Mouse (Mus musculus) lung, embryonic 14.5 days (tissue): ENCODE results near the gene Tgfb1i1. TPM values are rescaled to one million over a fixed set of nuclear protein-coding genes. Genes with fewer than 3 reads are reported as not detected.
A peak's percentile ranks its signal among the peaks of the same experiment; 100 is the strongest.

Experiments used
- ATAC-seq: fragments of 200-750 bp; cut with Nextera tagmentation; 2 replicates; pipeline ENCODE4 v1.8.0; 2017; ENCODE audit warnings: mild to moderate bottlenecking, moderate TSS enrichment, moderate library complexity; ENCODE audit not compliant: insufficient read depth
- DNase-seq: peaks from one replicate; pipeline ENCODE4 v3.0.0-alpha.2; 2015
- H3K27ac ChIP-seq: fragments of 300-500 bp; sonication (generic); 2 replicates; pipeline ENCODE4 v1.5.1; 2014; ENCODE audit warnings: low read depth, mild to moderate bottlenecking, moderate library complexity
- H3K27me3 ChIP-seq: fragments of 300-500 bp; sonication (generic); 2 replicates; pipeline ENCODE4 v1.6.1; 2014; ENCODE audit warnings: low read length, control low read depth; ENCODE audit not compliant: insufficient read depth
- H3K36me3 ChIP-seq: fragments of 300-500 bp; sonication (generic); 2 replicates; pipeline ENCODE4 v1.6.1; 2014; ENCODE audit warnings: control low read depth; ENCODE audit not compliant: insufficient read depth
- H3K4me1 ChIP-seq: fragments of 300-500 bp; sonication (generic); 2 replicates; pipeline ENCODE4 v1.6.1; 2014; ENCODE audit warnings: antibody characterized with exemption, control low read depth; ENCODE audit not compliant: insufficient read depth
- H3K4me2 ChIP-seq: fragments of 300-500 bp; sonication (generic); 2 replicates; pipeline ENCODE4 v1.6.1; 2014; ENCODE audit warnings: mild to moderate bottlenecking
- H3K4me3 ChIP-seq: fragments of 300-500 bp; sonication (generic); 2 replicates; pipeline ENCODE4 v1.5.1; 2014; ENCODE audit warnings: low read depth, low read length
- H3K9ac ChIP-seq: fragments of 300-500 bp; sonication (generic); 2 replicates; pipeline ENCODE4 v1.6.1; 2014
- H3K9me3 ChIP-seq: fragments of 300-500 bp; sonication (generic); 2 replicates; pipeline ENCODE4 v1.6.1; 2016; ENCODE audit warnings: low read depth, low read length, control low read depth
- CTCF ChIP-seq: IDR thresholded peaks from 2 replicates; pipeline ENCODE4 v1.5.1; 2016; ENCODE audit warnings: antibody characterized with exemption, low read depth
- WGBS: fragments of 180-500 bp; shearing (Covaris S2); extraction: QIAGEN DNeasy Blood & Tissue Kit; methylation state at CpG from one replicate; pipeline ENCODE4 v1.1.7; 2014; 5-methylcytosine and 5-hydroxymethylcytosine counted together
- polyA plus RNA-seq: library from polyadenylated mRNA; unstranded; fragments of >200 nt; fragmentation: Nextera tagmentation; extraction: Ambion mirVana; gene quantifications from 2 replicates; pipeline ENCODE4 v1.2.1, GENCODE M21; 2014

Tgfb1i1 gene
- polyA plus RNA-seq, 1 experiment from 2014 or later = 141 TPM

GRCm38 (mm10) chr7:128284047-128284446 is 37.4 kb downstream of the Tgfb1i1 start:
- TF ChIP-seq CTCF = no peak
- peak; percentile 39 for DNase-seq
- Histone ChIP-seq H3K36me3 (peaks cover 51% of the 10 kb centered on the region), H3K4me2 (no peak overlapping the region), H3K4me3 (no peak overlapping the region), H3K27me3 (no peaks in the 10 kb centered on the region), H3K4me1 (0 out of 2 replicates have a peak, but pooled peaks cover under 1% of the 10 kb centered on the region), H3K9me3 (no peaks in the 10 kb centered on the region), H3K27ac (no peak overlapping the region; the same call in 1 of the 2 replicates), H3K9ac (no peak overlapping the region)
- no peak for ATAC-seq
- 47% methylated on average over 5 of the region's 5 CpGs for WGBS

GRCm38 (mm10) chr7:128285060-128285459 is 38.4 kb downstream of the Tgfb1i1 start:
- no peak for TF ChIP-seq CTCF
- DNase-seq = no peak
- peaks cover 50% of the 10 kb centered on the region for H3K36me3 ChIP-seq

GRCm38 (mm10) chr7:128288923-128289544 is 42.4 kb downstream of the Tgfb1i1 start:
- peak overlapping the region; percentile 24; the same call in 1 of the 2 replicates for H3K4me2 ChIP-seq
- DNase-seq (peak; percentile 62), ATAC-seq (peak; percentile 68)
- no peaks in the 10 kb centered on the region for H3K27me3 ChIP-seq
- peak overlapping the region; percentile 25 for H3K27ac ChIP-seq
- peak; percentile 59 for TF ChIP-seq CTCF
- WGBS = 17% methylated on average over 9 of the region's 9 CpGs
- 0 out of 2 replicates have a peak, but pooled peaks cover 5% of the 10 kb centered on the region for H3K4me1 ChIP-seq
- peaks cover 50% of the 10 kb centered on the region for H3K36me3 ChIP-seq
- H3K9me3 ChIP-seq = no peaks in the 10 kb centered on the region
- peak overlapping the region; percentile 31; the same call in 1 of the 2 replicates for H3K9ac ChIP-seq
- H3K4me3 ChIP-seq = no peak overlapping the region

More at GRCm38 (mm10) chr7:128285060-128285459, 38.4 kb downstream of the Tgfb1i1 start:
- no peak for ATAC-seq
- no peak overlapping the region for H3K4me2 ChIP-seq
- H3K27ac ChIP-seq = no peak overlapping the region
- H3K4me3 ChIP-seq = no peak overlapping the region
- H3K4me1 ChIP-seq = 0 out of 2 replicates have a peak, but pooled peaks cover 5% of the 10 kb centered on the region
- H3K9me3 ChIP-seq = no peaks in the 10 kb centered on the region
- no peak overlapping the region for H3K9ac ChIP-seq
- 87% methylated on average over 8 of the region's 8 CpGs for WGBS
- H3K27me3 ChIP-seq = no peaks in the 10 kb centered on the region

DNA sequence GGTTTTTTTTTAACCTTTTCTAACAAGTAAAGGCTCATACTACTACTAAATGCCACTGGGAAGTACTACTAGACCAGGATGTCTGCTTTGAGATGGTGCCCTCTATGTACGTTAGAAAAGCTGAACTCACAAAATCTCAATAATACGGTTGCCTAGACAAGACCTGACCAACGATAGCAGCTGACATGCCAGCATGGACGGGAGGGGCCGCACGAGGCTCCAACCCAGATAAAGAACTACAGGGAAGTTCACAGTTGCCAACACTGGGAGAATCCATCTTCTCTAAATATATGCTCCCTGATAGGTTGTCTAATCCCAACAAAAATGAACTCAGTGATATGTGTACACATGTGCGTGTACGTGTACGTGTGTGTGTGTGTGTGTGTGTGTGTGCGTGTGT is 48.2 kb downstream of the Tgfb1i1 start:
- no peak overlapping the region for H3K9ac ChIP-seq
- H3K27me3 ChIP-seq = no peaks in the 10 kb centered on the region
- WGBS = 87% methylated on average over 10 of the region's 10 CpGs
- no peak for ATAC-seq
- peaks cover 26% of the 10 kb centered on the region for H3K36me3 ChIP-seq
- no peak overlapping the region for H3K4me3 ChIP-seq
- no peak for DNase-seq
- H3K4me1 ChIP-seq = peaks cover 4% of the 10 kb centered on the region; the same call in 1 of the 2 replicates
- TF ChIP-seq CTCF = no peak
- no peak overlapping the region for H3K27ac ChIP-seq
- H3K9me3 ChIP-seq = no peaks in the 10 kb centered on the region
- no peak overlapping the region for H3K4me2 ChIP-seq

DNA sequence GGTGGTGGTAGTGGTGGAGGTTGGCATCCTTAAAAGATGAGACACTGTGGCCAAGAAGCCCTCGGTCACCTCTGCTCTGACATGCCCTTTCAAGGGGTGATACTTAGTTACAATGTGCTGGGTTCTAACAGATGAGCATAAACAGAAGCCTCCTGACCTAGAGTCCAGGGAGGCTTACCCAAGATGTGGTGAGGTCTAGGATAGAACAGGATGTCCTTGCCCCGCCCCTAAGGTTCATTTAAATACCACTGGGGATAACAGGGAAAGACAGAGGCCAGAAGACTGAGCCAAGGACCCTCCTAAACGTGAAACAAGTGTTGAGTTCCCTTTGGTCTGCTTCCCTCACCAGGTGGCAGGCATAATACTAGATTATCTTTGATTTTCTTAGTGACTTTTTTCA is 49.9 kb downstream of the Tgfb1i1 start:
- Histone ChIP-seq H3K27me3 (no peaks in the 10 kb centered on the region), H3K4me1 (peaks cover 4% of the 10 kb centered on the region; the same call in 1 of the 2 replicates), H3K36me3 (peaks cover 19% of the 10 kb centered on the region), H3K4me2 (peak overlapping the region; percentile 94), H3K9ac (no peak overlapping the region), H3K9me3 (no peaks in the 10 kb centered on the region), H3K27ac (no peak overlapping the region), H3K4me3 (0 out of 2 replicates have a peak overlapping the region, but pooled peaks have one; percentile 93)
- no peak for DNase-seq
- no peak for ATAC-seq
- 68% methylated on average over 3 of the region's 3 CpGs for WGBS
- no peak for TF ChIP-seq CTCF

- no peaks in the 10 kb centered on the region for H3K27me3 ChIP-seq
- DNase-seq = no peak
- no peak for TF ChIP-seq CTCF
These were observed 50.6 kb downstream of the Tgfb1i1 start for GRCm38 (mm10) chr7:128297291-128297616.

GRCm38 (mm10) chr7:128297617-128298480 is 51.2 kb downstream of the Tgfb1i1 start, which contains the start of gene BC017158:
Gene BC017158, minus strand, starts transcription at chr7:128298170.
- 1% methylated on average over 45 of the region's 47 CpGs for WGBS

More at GRCm38 (mm10) chr7:128297291-128297616, 50.6 kb downstream of the Tgfb1i1 start:
- Histone ChIP-seq H3K9me3 (no peaks in the 10 kb centered on the region), H3K4me1 (peaks cover 4% of the 10 kb centered on the region; the same call in 1 of the 2 replicates), H3K9ac (peak overlapping the region; percentile 92), H3K4me2 (peak overlapping the region; percentile 94), H3K4me3 (peak overlapping the region; percentile 93), H3K27ac (peak overlapping the region; percentile 93), H3K36me3 (peaks cover 19% of the 10 kb centered on the region)
- ATAC-seq = 0 out of 2 replicates have a peak, but pooled peaks have one; percentile 2
- whole genome bisulfite sequencing = 35% methylated on average over 10 of the region's 10 CpGs

More at GRCm38 (mm10) chr7:128297617-128298480, 51.2 kb downstream of the Tgfb1i1 start, which contains the start of gene BC017158:
- ATAC-seq (peak; percentile 75), DNase-seq (peak; percentile 89)
- Histone ChIP-seq H3K9ac (peak within 1 kb of the TSS; percentile 92), H3K4me2 (peak within 1 kb of the TSS; percentile 94), H3K9me3 (no peaks in the 10 kb centered on the region), H3K36me3 (peaks cover 14% of the 10 kb centered on the region), H3K4me1 (peaks cover 4% of the 10 kb centered on the region; the same call in 1 of the 2 replicates), H3K27me3 (no peaks in the 10 kb centered on the region), H3K4me3 (peak within 1 kb of the TSS; percentile 93), H3K27ac (peak within 1 kb of the TSS; percentile 93)
- no peak for TF ChIP-seq CTCF
